Mouse (Mus musculus) bone marrow macrophage, adult 2 months (primary cell): Measurements from ENCODE around the gene Lypd6.

Source experiments
- CTCF ChIP-seq: IDR thresholded peaks from 2 replicates; pipeline ENCODE4 v1.5.1; 2012; ENCODE audit warnings: low read depth, mild to moderate bottlenecking, low read length, moderate library complexity
- POLR2A ChIP-seq: IDR thresholded peaks from 2 replicates; pipeline ENCODE4 v1.6.1; 2012; ENCODE audit warnings: mild to moderate bottlenecking, low read depth, low read length, borderline replicate concordance

- TF ChIP-seq CTCF (no peak), POLR2A (no peak)
Observed at GRCm38 (mm10) chr2:50197801-50198200, 131.6 kb downstream of the Lypd6 start.
